Mouse (Mus musculus) ES-Bruce4 (cell line): Measurements from ENCODE around the gene Gkap1. TPM values are rescaled to one million over a fixed set of nuclear protein-coding genes. Genes with fewer than 3 reads are reported as not detected.

Source experiments
- H3K27ac ChIP-seq: 2 replicates; pipeline ENCODE4 v1.5.1; 2012; ENCODE audit warnings: low read length, inconsistent platforms; ENCODE audit not compliant: insufficient read depth
- H3K27me3 ChIP-seq: 2 replicates; pipeline ENCODE4 v1.6.1; 2012; ENCODE audit warnings: mild to moderate bottlenecking, low read length, inconsistent platforms; ENCODE audit not compliant: control insufficient read depth, poor library complexity, insufficient read depth, severe bottlenecking
- H3K36me3 ChIP-seq: 2 replicates; pipeline ENCODE4 v1.6.1; 2012; ENCODE audit warnings: inconsistent platforms, mild to moderate bottlenecking, low read length, moderate library complexity; ENCODE audit not compliant: control insufficient read depth, poor library complexity, insufficient read depth, severe bottlenecking
- H3K4me1 ChIP-seq: one replicate; pipeline ENCODE4 v1.8.1; 2011; ENCODE audit warnings: low read length; ENCODE audit not compliant: control insufficient read depth, insufficient read depth
- H3K4me3 ChIP-seq: 2 replicates; pipeline ENCODE4 v1.5.1; 2011; ENCODE audit warnings: low read depth, mild to moderate bottlenecking, low read length
- H3K9ac ChIP-seq: 2 replicates; pipeline ENCODE4 v1.6.1; 2012; ENCODE audit warnings: low read depth, mild to moderate bottlenecking, inconsistent platforms; ENCODE audit not compliant: poor library complexity, severe bottlenecking
- H3K9me3 ChIP-seq: replicated peaks from 2 replicates; pipeline ENCODE4 v1.6.1; 2012; ENCODE audit warnings: mild to moderate bottlenecking, low read length, inconsistent platforms; ENCODE audit not compliant: control insufficient read depth, poor library complexity, insufficient read depth, severe bottlenecking
- CTCF ChIP-seq: IDR thresholded peaks from one replicate; pipeline ENCODE4 v1.8.1; 2011; ENCODE audit warnings: low read depth, low read length
- EP300 ChIP-seq: IDR thresholded peaks from 2 replicates; pipeline ENCODE4 v1.6.1; 2011; ENCODE audit warnings: low read depth, low read length; ENCODE audit not compliant: insufficient read depth
- POLR2A ChIP-seq: IDR thresholded peaks from one replicate; pipeline ENCODE4 v1.8.1; 2011; ENCODE audit warnings: low read length; ENCODE audit not compliant: insufficient read depth
- polyA plus RNA-seq: library from polyadenylated mRNA; stranded (reverse); fragments of >200 nt; gene quantifications from 2 replicates; pipeline ENCODE4 v1.2.4, GENCODE M21; 2011; ENCODE audit warnings: low read depth; ENCODE audit not compliant: missing spikeins, insufficient read depth, insufficient read length

Gkap1 gene
- polyA plus RNA-seq, 1 experiment = 44.2 TPM

GRCm38 (mm10) chr13:58292811-58293210, 17.3 kb upstream of the Gkap1 start:
- TF ChIP-seq EP300 (peak; percentile 65; the same call in 1 of the 2 replicates), POLR2A (no peak), CTCF (no peak)

GRCm38 (mm10) chr13:58289308-58289707, 13.8 kb upstream of the Gkap1 start:
- Histone ChIP-seq H3K27ac (no peak overlapping the region), H3K36me3 (no peaks in the 10 kb centered on the region), H3K27me3 (no peaks in the 10 kb centered on the region), H3K4me1 (no peaks in the 10 kb centered on the region), H3K9ac (no peak overlapping the region), H3K9me3 (no peaks in the 10 kb centered on the region), H3K4me3 (no peak overlapping the region)
- TF ChIP-seq CTCF (no peak), EP300 (no peak), POLR2A (no peak)

More at GRCm38 (mm10) chr13:58292811-58293210, 17.3 kb upstream of the Gkap1 start:
- no peak overlapping the region for H3K9ac ChIP-seq
- no peak overlapping the region for H3K27ac ChIP-seq
- H3K9me3 ChIP-seq = no peaks in the 10 kb centered on the region
- H3K36me3 ChIP-seq = no peaks in the 10 kb centered on the region
- H3K4me3 ChIP-seq = no peak overlapping the region
- H3K4me1 ChIP-seq = no peaks in the 10 kb centered on the region
- no peaks in the 10 kb centered on the region for H3K27me3 ChIP-seq

GRCm38 (mm10) chr13:58287822-58288221, 12.3 kb upstream of the Gkap1 start:
- H3K9ac ChIP-seq = no peak overlapping the region
- no peak overlapping the region for H3K4me3 ChIP-seq
- no peaks in the 10 kb centered on the region for H3K36me3 ChIP-seq
- no peak overlapping the region for H3K27ac ChIP-seq
- no peaks in the 10 kb centered on the region for H3K4me1 ChIP-seq
- no peak for TF ChIP-seq POLR2A
- TF ChIP-seq CTCF = peak; percentile 99
- H3K9me3 ChIP-seq = no peaks in the 10 kb centered on the region
- no peaks in the 10 kb centered on the region for H3K27me3 ChIP-seq

- Histone ChIP-seq H3K36me3 (no peaks in the 10 kb centered on the region), H3K4me1 (no peaks in the 10 kb centered on the region), H3K27ac (no peak overlapping the region), H3K4me3 (no peak overlapping the region), H3K27me3 (no peaks in the 10 kb centered on the region), H3K9me3 (no peaks in the 10 kb centered on the region), H3K9ac (no peak overlapping the region)
- TF ChIP-seq EP300 = no peak
- no peak for TF ChIP-seq CTCF
- no peak for TF ChIP-seq POLR2A
These were observed 8.0 kb upstream of the Gkap1 start for GRCm38 (mm10) chr13:58283466-58283865.

- H3K9me3 ChIP-seq = no peaks in the 10 kb centered on the region
- no peaks in the 10 kb centered on the region for H3K27me3 ChIP-seq
- H3K9ac ChIP-seq = no peak overlapping the region
- no peaks in the 10 kb centered on the region for H3K4me1 ChIP-seq
- H3K36me3 ChIP-seq = no peaks in the 10 kb centered on the region
- TF ChIP-seq EP300 = no peak
- TF ChIP-seq POLR2A = no peak
- no peak for TF ChIP-seq CTCF
- no peak overlapping the region for H3K4me3 ChIP-seq
- H3K27ac ChIP-seq = no peak overlapping the region
These were observed 6.4 kb upstream of the Gkap1 start for GRCm38 (mm10) chr13:58281936-58282335.

GRCm38 (mm10) chr13:58280528-58280927, 5.0 kb upstream of the Gkap1 start:
- Histone ChIP-seq H3K9ac (no peak overlapping the region), H3K9me3 (no peaks in the 10 kb centered on the region), H3K27ac (no peak overlapping the region), H3K27me3 (no peaks in the 10 kb centered on the region), H3K4me3 (no peak overlapping the region), H3K36me3 (no peaks in the 10 kb centered on the region), H3K4me1 (no peaks in the 10 kb centered on the region)
- TF ChIP-seq POLR2A (no peak), CTCF (no peak), EP300 (no peak)
